Mouse (Mus musculus) hindbrain, embryonic 14.5 days (tissue): ENCODE measurements around the gene Olfr697. TPM values are rescaled to one million over a fixed set of nuclear protein-coding genes. Genes with fewer than 3 reads are reported as not detected.
"Not testable (repeated sequence)": the region's sequence is repeated elsewhere in the genome, so short reads cannot be mapped to it uniquely, and the experiment has no call there.

Experiments used
- ATAC-seq: fragments of 200-750 bp; cut with Nextera tagmentation; 2 replicates; pipeline ENCODE4 v1.8.0; 2017; ENCODE audit warnings: moderate number of reproducible peaks, mild to moderate bottlenecking, moderate TSS enrichment, moderate library complexity; ENCODE audit not compliant: low FRiP score
- DNase-seq: peaks from one replicate; pipeline ENCODE4 v3.0.0-alpha.2; 2015; ENCODE audit warnings: low spot score
- H3K27ac ChIP-seq: fragments of 300-500 bp; sonication (generic); 2 replicates; pipeline ENCODE4 v1.5.1; 2014; ENCODE audit warnings: mild to moderate bottlenecking, moderate library complexity
- H3K27me3 ChIP-seq: fragments of 300-500 bp; sonication (generic); 2 replicates; pipeline ENCODE4 v1.6.1; 2014; ENCODE audit warnings: mild to moderate bottlenecking, low read length, mixed read lengths; ENCODE audit not compliant: control insufficient read depth, insufficient read depth
- H3K36me3 ChIP-seq: fragments of 300-500 bp; sonication (generic); replicated peaks from 2 replicates; pipeline ENCODE4 v1.6.1; 2014; ENCODE audit not compliant: control insufficient read depth, insufficient read depth
- H3K4me1 ChIP-seq: fragments of 300-500 bp; sonication (generic); replicated peaks from 2 replicates; pipeline ENCODE4 v1.6.1; 2014; ENCODE audit warnings: antibody characterized with exemption, low read length, mixed read lengths; ENCODE audit not compliant: control insufficient read depth, insufficient read depth
- H3K4me2 ChIP-seq: fragments of 300-500 bp; sonication (generic); replicated peaks from 2 replicates; pipeline ENCODE4 v1.6.1; 2014; ENCODE audit warnings: mild to moderate bottlenecking, moderate library complexity
- H3K4me3 ChIP-seq: fragments of 300-500 bp; sonication (generic); replicated peaks from 2 replicates; pipeline ENCODE4 v1.5.1; 2014; ENCODE audit warnings: mild to moderate bottlenecking, low read length
- H3K9ac ChIP-seq: fragments of 300-500 bp; sonication (generic); 2 replicates; pipeline ENCODE4 v1.6.1; 2014
- H3K9me3 ChIP-seq: fragments of 300-500 bp; sonication (generic); 2 replicates; pipeline ENCODE4 v1.6.1; 2016; ENCODE audit warnings: low read length; ENCODE audit not compliant: control insufficient read depth
- WGBS: fragments of 180-500 bp; shearing (Covaris S2); extraction: QIAGEN DNeasy Blood & Tissue Kit; methylation state at CpG from one replicate; pipeline ENCODE4 v1.1.7; 2014; 5-methylcytosine and 5-hydroxymethylcytosine counted together
- polyA plus RNA-seq: library from polyadenylated mRNA; unstranded; fragments of >200 nt; fragmentation: Nextera tagmentation; extraction: Ambion mirVana; gene quantifications from 2 replicates; pipeline ENCODE4 v1.2.1, GENCODE M21; 2014

Gene Olfr697
- polyA plus RNA-seq, 1 experiment from 2014 or later: not detected

GRCm38 (mm10) chr7:106711463-106711862, 30.8 kb downstream of the Olfr697 start:
- Histone ChIP-seq H3K4me2 (no peak overlapping the region), H3K4me3 (no peak overlapping the region), H3K9me3 (no peaks in the 10 kb centered on the region), H3K27ac (no peak overlapping the region), H3K4me1 (no peaks in the 10 kb centered on the region), H3K27me3 (no peaks in the 10 kb centered on the region), H3K36me3 (no peaks in the 10 kb centered on the region), H3K9ac (no peak overlapping the region)
- no peak for DNase-seq
- WGBS: 90% methylated on average over 6 of the region's 6 CpGs
- ATAC-seq: no peak

- H3K4me2 ChIP-seq, H3K9ac ChIP-seq, ATAC-seq, H3K36me3 ChIP-seq, H3K4me1 ChIP-seq, H3K4me3 ChIP-seq, H3K27ac ChIP-seq, DNase-seq, H3K9me3 ChIP-seq, H3K27me3 ChIP-seq: not testable (repeated sequence)
- 85% methylated on average over 10 of the region's 10 CpGs for WGBS
Observed at GRCm38 (mm10) chr7:106707705-106708104, 34.5 kb downstream of the Olfr697 start.

- no peaks in the 10 kb centered on the region for H3K9me3 ChIP-seq
- H3K4me3 ChIP-seq: no peak overlapping the region
- no peak overlapping the region for H3K4me2 ChIP-seq
- no peaks in the 10 kb centered on the region for H3K4me1 ChIP-seq
- no peaks in the 10 kb centered on the region for H3K36me3 ChIP-seq
- ATAC-seq: no peak
- H3K27me3 ChIP-seq: no peaks in the 10 kb centered on the region
- H3K9ac ChIP-seq: no peak overlapping the region
- no peak overlapping the region for H3K27ac ChIP-seq
- 80% methylated on average over 1 of the region's 1 CpGs for WGBS
- DNase-seq: no peak
Observed at GRCm38 (mm10) chr7:106696891-106697290, 45.4 kb downstream of the Olfr697 start.

GRCm38 (mm10) chr7:106692976-106693375, 49.3 kb downstream of the Olfr697 start:
- Histone ChIP-seq H3K27ac (no peak overlapping the region), H3K9ac (no peak overlapping the region), H3K27me3 (no peaks in the 10 kb centered on the region), H3K36me3 (no peaks in the 10 kb centered on the region), H3K4me1 (no peaks in the 10 kb centered on the region), H3K4me3 (no peak overlapping the region), H3K4me2 (no peak overlapping the region), H3K9me3 (no peaks in the 10 kb centered on the region)
- DNase-seq (no peak), ATAC-seq (no peak)
- WGBS: 89% methylated on average over 3 of the region's 3 CpGs

- DNase-seq: no peak
Observed at GRCm38 (mm10) chr7:106691714-106692113, 50.5 kb downstream of the Olfr697 start, which contains the start of gene Olfr694. TSS of gene Olfr694 (minus strand) at chr7:106691814.

More at GRCm38 (mm10) chr7:106691714-106692113, 50.5 kb downstream of the Olfr697 start, which contains the start of gene Olfr694:
- Histone ChIP-seq H3K36me3 (no peaks in the 10 kb centered on the region), H3K9ac (no peak within 1 kb of the TSS), H3K27ac (no peak within 1 kb of the TSS), H3K4me2 (no peak within 1 kb of the TSS), H3K9me3 (no peaks in the 10 kb centered on the region), H3K4me3 (no peak within 1 kb of the TSS), H3K27me3 (no peaks in the 10 kb centered on the region), H3K4me1 (no peaks in the 10 kb centered on the region)
- 98% methylated on average over 1 of the region's 1 CpGs for WGBS
- no peak for ATAC-seq

Other genes starting within 250 kb of the Olfr697 start
- gene Olfr693, start 61.9 kb downstream of the Olfr697 start, polyA plus RNA-seq: not detected in 2 replicates
- not detected in 2 replicates for gene Olfr694, start 50.6 kb downstream of the Olfr697 start, polyA plus RNA-seq
- not detected in 2 replicates for gene Olfr695, start 26.0 kb downstream of the Olfr697 start, polyA plus RNA-seq
- not detected in 2 replicates for gene Olfr698, start 13.0 kb upstream of the Olfr697 start, polyA plus RNA-seq
- gene Olfr699, start 50.8 kb upstream of the Olfr697 start, polyA plus RNA-seq: not detected in 2 replicates
- gene Olfr700, start 66.4 kb upstream of the Olfr697 start, polyA plus RNA-seq: not detected in 2 replicates
- not detected in 2 replicates for gene Olfr701, start 71.7 kb upstream of the Olfr697 start, polyA plus RNA-seq
- not detected in 2 replicates for gene Olfr702, start 91.5 kb upstream of the Olfr697 start, polyA plus RNA-seq
- gene Olfr703, start 100.9 kb upstream of the Olfr697 start, polyA plus RNA-seq: not detected in 2 replicates
- gene Olfr704, start 120.7 kb upstream of the Olfr697 start, polyA plus RNA-seq: not detected in 2 replicates
- not detected in 2 replicates for gene Olfr705, start 134.4 kb upstream of the Olfr697 start, polyA plus RNA-seq
- gene Olfr706, start 145.7 kb upstream of the Olfr697 start, polyA plus RNA-seq: not detected in 2 replicates
- not detected in 2 replicates for gene Olfr707, start 158.8 kb upstream of the Olfr697 start, polyA plus RNA-seq
- gene Olfr1532-ps1, start 165.6 kb upstream of the Olfr697 start, polyA plus RNA-seq: not detected in 2 replicates
- gene Olfr709-ps1, start 189.8 kb upstream of the Olfr697 start, polyA plus RNA-seq: not detected in 2 replicates
- gene Olfr710, start 205.9 kb upstream of the Olfr697 start, polyA plus RNA-seq: not detected in 2 replicates
- not detected in 2 replicates for gene Olfr6, start 221.5 kb upstream of the Olfr697 start, polyA plus RNA-seq
- not detected in 2 replicates for gene Olfr711, start 233.0 kb upstream of the Olfr697 start, polyA plus RNA-seq